Mouse (Mus musculus): ENCODE measurements around the gene Flywch1. TPM values are rescaled to one million over a fixed set of nuclear protein-coding genes. Genes with fewer than 3 reads are reported as not detected.

The Flywch1 gene
- polyA plus RNA-seq, 1 experiment: 33.6 TPM

- H3K4me3 ChIP-seq (ENCODE audit: control insufficient read depth, insufficient read depth, low read length): no peak overlapping the region
- DNase-seq: no peak
- no peak for TF ChIP-seq POLR2A (IDR thresholded peaks at IDR 0.05; ENCODE audit: control insufficient read depth, extremely low read depth, insufficient read depth, low read length, poor library complexity)
- TF ChIP-seq CTCF (IDR thresholded peaks at IDR 0.05; ENCODE audit: borderline replicate concordance, control insufficient read depth, extremely low read depth, insufficient read depth, low read length, poor library complexity): no peak
- 85% methylated on average over 7 of the region's 7 CpGs for WGBS
- no peaks in the 10 kb centered on the region for H3K27me3 ChIP-seq (ENCODE audit: control insufficient read depth, insufficient read depth, low read length)
- no peaks in the 10 kb centered on the region for H3K36me3 ChIP-seq (ENCODE audit: control insufficient read depth, insufficient read depth, low read length)
- H3K4me1 ChIP-seq (replicated peaks; ENCODE audit: control insufficient read depth, insufficient read depth, low read length): no peaks in the 10 kb centered on the region
- H3K27ac ChIP-seq (ENCODE audit: control insufficient read depth, insufficient read depth, low read length): no peak overlapping the region
Measured at GRCm38 (mm10) chr17:23705525-23706104, 65.8 kb downstream of the Flywch1 start.

- no peak overlapping the region for H3K27ac ChIP-seq (ENCODE audit: control insufficient read depth, insufficient read depth, low read length)
- DNase-seq: no peak
- peaks cover 3% of the 10 kb centered on the region; the same call in 1 of the 2 replicates for H3K4me1 ChIP-seq (replicated peaks; ENCODE audit: control insufficient read depth, insufficient read depth, low read length)
- peaks cover 6% of the 10 kb centered on the region; the same call in 1 of the 2 replicates for H3K27me3 ChIP-seq (ENCODE audit: control insufficient read depth, insufficient read depth, low read length)
- no peaks in the 10 kb centered on the region for H3K36me3 ChIP-seq (ENCODE audit: control insufficient read depth, insufficient read depth, low read length)
- TF ChIP-seq POLR2A (IDR thresholded peaks at IDR 0.05; ENCODE audit: control insufficient read depth, extremely low read depth, insufficient read depth, low read length, poor library complexity) (no peak), CTCF (IDR thresholded peaks at IDR 0.05; ENCODE audit: borderline replicate concordance, control insufficient read depth, extremely low read depth, insufficient read depth, low read length, poor library complexity) (no peak)
- WGBS: 82% methylated on average over 7 of the region's 7 CpGs
- H3K4me3 ChIP-seq (ENCODE audit: control insufficient read depth, insufficient read depth, low read length): no peak overlapping the region
Measured at GRCm38 (mm10) chr17:23704741-23705140, 66.7 kb downstream of the Flywch1 start.

- H3K4me3 ChIP-seq (ENCODE audit: control insufficient read depth, insufficient read depth, low read length): no peak overlapping the region
- 94% methylated on average over 9 of the region's 9 CpGs for WGBS
- TF ChIP-seq CTCF (IDR thresholded peaks at IDR 0.05; ENCODE audit: borderline replicate concordance, control insufficient read depth, extremely low read depth, insufficient read depth, low read length, poor library complexity) (no peak), POLR2A (IDR thresholded peaks at IDR 0.05; ENCODE audit: control insufficient read depth, extremely low read depth, insufficient read depth, low read length, poor library complexity) (no peak)
Measured at GRCm38 (mm10) chr17:23703301-23703700, 68.1 kb downstream of the Flywch1 start.

More at GRCm38 (mm10) chr17:23703301-23703700, 68.1 kb downstream of the Flywch1 start:
- peaks cover 13% of the 10 kb centered on the region; the same call in 1 of the 2 replicates for H3K27me3 ChIP-seq (ENCODE audit: control insufficient read depth, insufficient read depth, low read length)
- peaks cover 10% of the 10 kb centered on the region; the same call in 1 of the 2 replicates for H3K4me1 ChIP-seq (replicated peaks; ENCODE audit: control insufficient read depth, insufficient read depth, low read length)
- DNase-seq: no peak
- H3K27ac ChIP-seq (ENCODE audit: control insufficient read depth, insufficient read depth, low read length): no peak overlapping the region
- H3K36me3 ChIP-seq (ENCODE audit: control insufficient read depth, insufficient read depth, low read length): no peaks in the 10 kb centered on the region

Other genes starting within 250 kb of the Flywch1 start
- 23.5 and 24.4 TPM in 2 replicates for gene Zfp213, start 207.4 kb downstream of the Flywch1 start, polyA plus RNA-seq (2012; rRNA removed)
- gene Zfp13, start 172.1 kb downstream of the Flywch1 start, polyA plus RNA-seq (2012; rRNA removed): 2.5 and 3.0 TPM in 2 replicates
- gene Zscan10, start 170.7 kb downstream of the Flywch1 start, polyA plus RNA-seq (2012; rRNA removed): 0.18 and 0.20 TPM in 2 replicates
- gene Mmp25, start 126.3 kb downstream of the Flywch1 start, polyA plus RNA-seq (2012; rRNA removed): 7.2 and 7.4 TPM in 2 replicates
- 0.43 and 0.49 TPM in 2 replicates for gene Bicdl2, start 111.1 kb downstream of the Flywch1 start, polyA plus RNA-seq (2012; rRNA removed)
- 143 and 192 TPM in 2 replicates for gene Hcfc1r1, start 98.0 kb downstream of the Flywch1 start, polyA plus RNA-seq (2012; rRNA removed)
- gene Thoc6, start 97.7 kb downstream of the Flywch1 start, polyA plus RNA-seq (2012; rRNA removed): 78.3 and 84.5 TPM in 2 replicates
- 10.2 and 11.4 TPM in 2 replicates for gene Tnfrsf12a, start 94.1 kb downstream of the Flywch1 start, polyA plus RNA-seq (2012; rRNA removed)
- gene Cldn6, start 92.4 kb downstream of the Flywch1 start, polyA plus RNA-seq (2012; rRNA removed): 0.47 and 0.51 TPM in 2 replicates
- gene Cldn9, start 87.6 kb downstream of the Flywch1 start, polyA plus RNA-seq (2012; rRNA removed): 1.1 and 1.9 TPM in 2 replicates
- 0.19 and 0.27 TPM in 2 replicates for gene 1520401A03Rik, start 48.8 kb downstream of the Flywch1 start, polyA plus RNA-seq (2012; rRNA removed)
- gene Pkmyt1, start 45.3 kb downstream of the Flywch1 start, polyA plus RNA-seq (2012; rRNA removed): 145 and 182 TPM in 2 replicates
- 12.4 and 13.2 TPM in 2 replicates for gene Paqr4, start 30.7 kb downstream of the Flywch1 start, polyA plus RNA-seq (2012; rRNA removed)
- 2.8 and 3.8 TPM in 2 replicates for gene Kremen2, start 25.8 kb downstream of the Flywch1 start, polyA plus RNA-seq (2012; rRNA removed)
- gene Flywch2, start 14.5 kb upstream of the Flywch1 start, polyA plus RNA-seq (2012; rRNA removed): 2.3 and 4.0 TPM in 2 replicates
- gene Srrm2, start 18.9 kb upstream of the Flywch1 start, polyA plus RNA-seq (2012; rRNA removed): 874 and 1,056 TPM in 2 replicates
- gene Elob, start 57.5 kb upstream of the Flywch1 start, polyA plus RNA-seq (2012; rRNA removed): 639 and 815 TPM in 2 replicates
- 1.6 and 2.8 TPM in 2 replicates for gene Prss33, start 64.5 kb upstream of the Flywch1 start, polyA plus RNA-seq (2012; rRNA removed)
- gene Prss32, start 72.3 kb upstream of the Flywch1 start, polyA plus RNA-seq (2012; rRNA removed): 0.51 and 0.65 TPM in 2 replicates
- gene Prss41, start 72.6 kb upstream of the Flywch1 start, polyA plus RNA-seq (2012; rRNA removed): 0.34 and 0.59 TPM in 2 replicates
- gene Prss21, start 96.5 kb upstream of the Flywch1 start, polyA plus RNA-seq (2012; rRNA removed): 0.11 TPM in 1 of 2 replicates, not detected in the other
- 0.58 TPM in 1 of 2 replicates, not detected in the other for gene Dcpp1, start 109.3 kb upstream of the Flywch1 start, polyA plus RNA-seq (2012; rRNA removed)
- gene Dcpp2, start 109.3 kb upstream of the Flywch1 start, polyA plus RNA-seq (2012; rRNA removed): 0.35 and 0.55 TPM in 2 replicates
- 0.34 TPM in 2 replicates for gene Dcpp3, start 145.9 kb upstream of the Flywch1 start, polyA plus RNA-seq (2012; rRNA removed)
- 0.23 and 0.43 TPM in 2 replicates for gene Sbp, start 170.1 kb upstream of the Flywch1 start, polyA plus RNA-seq (2012; rRNA removed)
- gene Sbpl, start 183.7 kb upstream of the Flywch1 start, polyA plus RNA-seq (2012; rRNA removed): 0.88 and 1.6 TPM in 2 replicates
- gene Prss30, start 209.0 kb upstream of the Flywch1 start, polyA plus RNA-seq (2012; rRNA removed): 2.5 and 2.7 TPM in 2 replicates
- gene Prss22, start 226.5 kb upstream of the Flywch1 start, polyA plus RNA-seq (2012; rRNA removed): 0.52 and 1.0 TPM in 2 replicates

Data from thymus, adult 2 months (tissue).